Mouse (Mus musculus) adrenal gland, postnatal 14 days (tissue): ENCODE measurements around the gene Pgm2. TPM values are rescaled to one million over a fixed set of nuclear protein-coding genes. Genes with fewer than 3 reads are reported as not detected.
A peak's percentile ranks its signal among the peaks of the same experiment; 100 is the strongest.

Experiments
- DNase-seq: peaks from one replicate; pipeline ENCODE4 v3.0.0; 2021; ENCODE audit warnings: mixed read lengths
- total RNA-seq: library from RNA; stranded (reverse); gene quantifications from 2 replicates; pipeline ENCODE4 v1.2.3, GENCODE M21; 2021

Pgm2 gene
- total RNA-seq, 1 experiment from 2014 or later: 20.6 TPM

DNA sequence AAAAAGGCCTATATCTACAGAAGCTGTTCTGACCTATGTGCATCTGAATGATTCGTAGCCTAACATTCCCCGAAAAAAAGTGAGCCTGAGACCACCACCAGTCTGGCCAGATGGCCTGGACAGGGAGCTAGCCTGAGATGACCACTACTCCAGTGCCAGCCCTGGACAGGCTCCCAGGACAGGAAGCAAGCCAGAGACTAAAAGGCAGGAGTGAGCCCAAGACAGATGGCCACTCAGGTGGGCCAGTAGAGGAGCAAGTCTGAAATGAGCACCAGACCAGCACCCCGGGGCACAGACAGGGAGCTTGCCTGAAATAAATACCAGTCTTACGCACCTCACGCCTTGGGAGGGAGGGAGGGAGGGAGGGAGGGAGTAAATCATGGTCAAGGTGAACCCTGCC, 51.6 kb downstream of the Pgm2 start:
- no peak for DNase-seq

DNA sequence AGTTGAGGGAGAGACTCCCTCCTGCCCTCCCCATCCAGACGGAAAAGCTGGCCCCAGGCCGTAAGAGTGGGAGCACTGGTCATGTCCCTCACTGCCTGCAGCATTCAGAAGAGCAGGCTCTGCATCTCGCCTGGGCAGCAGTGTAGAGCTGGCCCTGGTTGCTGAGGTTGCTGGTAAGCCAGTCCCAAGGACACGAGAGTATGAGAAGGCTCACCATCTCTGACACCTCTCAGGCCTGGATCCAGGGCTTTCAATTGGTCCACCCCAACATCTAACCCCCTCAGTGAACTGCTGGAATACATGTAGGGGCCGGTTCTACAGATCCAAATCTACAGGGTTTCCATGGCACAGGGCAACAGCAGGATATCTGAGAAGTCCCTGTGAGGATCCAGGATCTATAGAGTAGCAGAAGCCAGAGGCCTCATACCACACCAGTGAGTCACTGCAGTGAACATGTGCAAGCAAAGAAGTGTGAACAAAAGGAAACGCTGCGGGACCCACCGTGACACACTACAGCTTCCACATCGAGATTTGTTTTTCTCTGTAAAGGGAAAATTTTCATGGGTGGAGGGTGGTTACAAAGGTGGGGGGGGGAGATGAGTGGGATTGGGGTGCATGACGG, 53.7 kb downstream of the Pgm2 start:
- no peak for DNase-seq

DNA sequence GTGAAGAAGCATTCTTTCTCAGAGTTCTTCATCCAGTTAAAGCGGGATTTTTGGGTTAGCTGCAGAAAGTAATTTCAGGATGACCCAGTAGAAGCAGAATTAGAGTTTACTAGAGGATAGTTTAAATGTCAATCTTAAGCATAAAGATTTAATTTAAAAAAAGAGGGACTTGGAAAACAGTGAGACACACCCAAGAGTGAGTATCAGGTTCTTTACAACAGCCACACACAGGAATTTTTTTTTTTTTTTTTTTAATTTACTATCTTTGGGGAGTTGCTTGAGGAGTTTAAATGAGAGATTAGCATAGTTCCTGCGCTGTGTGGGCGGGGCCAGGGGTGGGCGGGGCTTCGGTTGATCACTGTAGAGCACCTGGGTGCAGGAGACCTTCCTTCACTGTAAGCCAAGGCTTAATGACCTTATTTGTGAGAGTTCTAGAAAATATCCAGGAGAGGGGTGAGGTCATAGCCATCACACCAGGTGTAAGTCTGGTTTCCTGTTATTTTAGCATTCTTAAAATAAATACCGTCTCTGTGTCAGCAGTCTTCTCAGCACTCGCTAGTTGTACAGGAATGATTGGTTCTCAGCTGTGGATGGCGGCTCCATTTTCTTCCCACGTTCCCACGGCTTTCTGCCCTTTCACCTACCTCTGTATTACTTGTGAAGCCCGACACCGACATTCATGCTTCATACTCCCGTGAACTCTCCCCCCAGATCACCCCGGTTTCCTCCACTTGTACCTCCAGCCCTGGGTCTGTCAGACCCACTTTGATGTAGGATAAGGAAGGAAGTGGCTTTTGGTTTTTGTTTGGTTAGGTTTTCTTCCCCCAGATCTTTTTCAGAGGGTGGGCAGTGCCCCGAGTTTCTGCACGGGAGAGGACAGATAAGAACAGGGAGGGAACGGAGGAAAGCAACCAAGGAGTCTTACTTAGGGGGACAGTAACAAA, 56.7 kb downstream of the Pgm2 start:
- DNase-seq: no peak

DNA sequence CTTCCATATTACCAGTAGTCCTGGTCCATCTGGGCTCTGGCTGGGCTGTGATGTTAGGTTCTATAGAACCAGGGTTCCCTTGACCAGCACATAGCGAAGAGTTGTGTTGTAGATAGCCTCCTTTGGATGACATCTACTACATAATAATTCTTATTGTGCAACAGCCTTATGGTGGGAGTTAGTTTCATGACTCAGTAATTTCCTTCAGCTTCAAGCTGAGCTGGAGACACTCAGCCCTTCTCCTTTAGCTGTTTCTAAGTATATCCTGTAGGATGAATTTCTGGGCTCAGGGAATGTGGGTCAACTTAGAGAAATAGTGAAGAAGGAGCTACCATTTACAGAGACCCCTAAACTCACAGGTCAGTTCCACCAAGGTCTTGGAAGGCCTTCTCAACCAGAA, 60.6 kb downstream of the Pgm2 start:
- no peak for DNase-seq

DNA sequence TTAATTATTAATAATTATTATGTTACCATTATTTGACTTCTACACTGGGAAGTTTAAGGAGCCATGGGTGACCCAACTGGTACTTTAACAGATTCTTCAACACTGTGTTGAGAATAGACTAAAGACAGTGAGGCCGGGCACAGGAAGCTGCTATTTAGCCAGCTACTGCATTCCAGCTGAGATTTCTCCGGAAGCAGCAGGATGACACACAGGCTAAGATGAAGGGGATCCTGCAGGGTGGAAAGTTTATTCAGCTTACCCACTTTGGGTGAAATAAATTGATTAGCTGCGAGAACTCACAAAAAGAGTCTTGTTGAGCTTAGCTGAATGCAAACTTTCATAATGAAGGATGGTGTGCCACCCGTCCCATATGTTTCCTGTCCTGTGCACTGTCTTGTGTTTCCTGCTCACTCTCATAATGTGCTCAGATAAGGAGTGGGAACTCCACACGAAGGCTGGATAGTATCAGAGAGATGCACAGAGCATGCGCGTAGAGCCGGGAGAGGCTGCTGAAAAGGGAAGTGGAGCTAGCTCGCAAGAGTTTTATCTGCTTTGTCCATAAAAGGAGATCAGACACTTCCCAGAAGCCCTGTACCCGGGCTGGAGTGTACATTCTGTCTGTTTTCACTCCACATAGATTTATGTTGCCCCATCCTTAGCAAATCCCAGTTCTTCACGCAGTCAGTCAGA, 63.3 kb downstream of the Pgm2 start, which contains the start of gene Tbc1d1:
Tbc1d1 (plus strand) TSS at position 445 of the 690 bp plus-strand sequence.
- peak; percentile 71 for DNase-seq

DNA sequence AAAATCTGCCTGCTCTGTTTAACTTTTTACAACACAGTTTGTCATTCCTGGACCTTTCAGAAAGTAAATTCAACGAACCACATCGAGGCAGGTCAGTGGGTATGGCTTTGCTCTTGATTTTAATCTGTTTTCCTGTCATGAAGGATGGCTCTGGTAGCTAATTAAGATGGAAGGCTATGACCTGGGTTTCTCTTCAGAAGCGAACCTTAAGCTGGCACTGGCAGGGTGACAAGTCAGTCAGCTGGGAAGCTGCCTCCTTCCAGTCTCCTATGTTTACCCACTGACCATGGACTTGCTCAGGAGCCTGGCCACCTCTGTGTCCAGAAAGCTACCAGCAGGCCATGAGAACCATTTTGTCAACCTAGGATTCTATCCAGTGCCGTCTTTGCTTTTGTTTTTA, 63.8 kb downstream of the Pgm2 start:
- no peak for DNase-seq

DNA sequence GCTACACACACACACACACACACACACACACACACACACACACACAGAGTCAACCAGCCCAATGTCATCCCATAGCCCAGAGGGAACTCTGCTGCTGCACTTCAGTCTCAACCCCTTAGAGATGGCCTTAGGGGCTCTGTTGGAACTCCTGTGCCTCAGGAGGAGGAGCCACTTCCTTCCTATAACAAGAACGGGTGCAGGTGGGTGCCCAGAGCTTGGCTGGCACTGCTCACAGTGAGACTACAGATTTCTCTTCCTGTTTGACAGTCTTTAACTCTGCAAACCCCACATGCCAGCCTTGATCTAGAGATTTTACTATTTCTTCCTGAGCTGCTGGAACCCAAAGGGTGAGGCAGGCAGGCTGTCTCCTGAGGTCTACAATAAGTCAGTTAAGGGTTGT, 65.2 kb downstream of the Pgm2 start:
- no peak for DNase-seq

DNA sequence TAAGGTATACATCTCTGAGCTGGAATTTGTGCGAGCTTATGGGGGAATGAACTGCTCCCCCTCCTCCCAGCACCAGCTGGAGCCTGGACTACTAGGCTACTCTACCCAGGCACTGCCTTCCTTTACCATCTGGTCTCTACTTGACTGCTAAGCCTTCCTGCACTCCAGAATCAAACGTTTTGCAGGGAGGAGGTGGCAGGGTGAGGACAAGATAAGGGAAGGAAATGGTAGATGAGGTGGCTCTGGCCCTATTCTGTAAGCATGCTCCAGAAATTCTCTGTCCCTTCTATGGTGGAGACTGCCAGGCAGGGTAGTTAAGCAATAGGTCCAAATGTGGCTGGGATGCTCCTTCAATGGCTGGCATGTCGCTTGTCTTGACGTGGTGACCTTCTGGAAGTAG, 65.8 kb downstream of the Pgm2 start:
- no peak for DNase-seq

DNA sequence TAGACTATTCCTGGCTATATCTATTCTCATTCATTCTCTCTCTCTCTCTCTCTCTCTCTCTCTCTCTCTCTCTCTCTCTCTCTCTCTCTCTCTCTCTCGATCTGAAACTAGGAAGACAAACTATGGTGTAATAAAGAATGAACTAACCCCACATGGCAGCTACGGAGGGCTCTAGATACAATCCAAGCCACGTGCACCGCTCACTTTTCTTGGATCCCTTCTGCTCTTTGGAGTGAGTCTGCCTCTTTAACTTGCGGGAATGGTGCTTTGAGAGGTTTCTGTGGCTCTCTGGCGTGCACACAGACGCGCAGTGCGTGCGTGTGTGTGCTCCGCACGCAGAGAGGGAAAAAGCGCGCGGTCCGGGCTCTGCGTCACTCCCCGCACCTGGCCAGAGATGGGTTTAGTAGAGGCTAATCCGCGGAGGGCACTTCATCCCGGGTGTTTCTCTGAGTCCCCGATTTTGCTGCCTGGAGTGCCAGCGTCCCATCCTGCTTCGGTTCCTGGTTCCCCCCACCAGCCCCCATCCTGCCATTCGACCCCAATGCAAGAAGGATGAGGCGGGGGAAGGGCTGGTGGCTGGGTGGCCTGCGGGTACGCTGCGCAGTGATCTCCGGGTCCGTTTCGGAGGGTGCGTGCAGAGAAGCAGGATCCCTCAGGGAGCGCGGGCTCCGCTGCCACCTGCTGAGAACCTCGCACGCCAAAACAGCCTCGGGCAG, 66.5 kb downstream of the Pgm2 start:
- peak; percentile 30 for DNase-seq

DNA sequence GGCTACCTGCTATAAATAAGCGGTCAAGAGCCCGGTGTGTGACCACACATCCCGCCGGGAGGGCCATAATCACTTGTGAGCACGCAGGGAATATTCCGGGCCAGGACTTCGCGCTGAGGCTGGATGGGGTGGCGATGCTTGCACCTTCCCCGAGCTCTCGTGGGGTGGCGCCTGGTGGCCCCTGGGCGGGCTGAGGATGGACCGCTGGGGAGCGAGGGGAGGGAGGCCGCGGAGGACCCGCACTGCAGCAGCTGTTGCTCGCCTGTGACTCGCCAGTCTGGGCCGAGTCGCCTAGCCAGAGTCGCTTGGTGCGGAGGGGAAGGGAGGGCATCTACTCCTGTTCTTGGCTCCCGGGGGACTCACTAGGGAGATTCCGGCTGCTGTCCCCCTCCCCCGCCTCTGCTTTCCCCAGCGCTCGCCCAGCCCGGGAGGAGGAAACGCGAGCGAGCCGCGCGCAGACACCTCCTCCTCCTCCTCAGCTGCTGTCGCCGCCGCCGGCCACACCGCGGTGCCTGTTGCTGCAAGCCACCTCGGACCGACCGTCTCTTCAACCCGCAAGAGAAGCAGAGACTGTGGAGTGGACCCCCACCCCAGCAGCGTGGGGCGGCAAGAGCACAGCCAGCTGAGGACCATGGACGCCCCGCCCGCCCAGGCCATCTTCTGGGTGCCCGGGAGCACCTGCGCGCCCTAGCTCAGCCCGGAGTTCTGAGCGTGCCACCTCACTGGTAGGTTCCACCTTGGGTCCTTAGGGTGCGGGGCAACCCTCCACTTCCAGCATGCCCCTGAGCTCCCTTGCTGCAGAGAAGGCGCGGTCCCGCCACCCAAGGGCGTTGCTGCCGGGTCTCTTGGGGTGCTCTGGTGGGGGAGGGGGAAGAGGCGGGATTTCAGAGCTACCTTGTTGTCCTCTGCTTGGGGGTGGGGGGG, 67.3 kb downstream of the Pgm2 start:
- DNase-seq: peak; percentile 68

DNA sequence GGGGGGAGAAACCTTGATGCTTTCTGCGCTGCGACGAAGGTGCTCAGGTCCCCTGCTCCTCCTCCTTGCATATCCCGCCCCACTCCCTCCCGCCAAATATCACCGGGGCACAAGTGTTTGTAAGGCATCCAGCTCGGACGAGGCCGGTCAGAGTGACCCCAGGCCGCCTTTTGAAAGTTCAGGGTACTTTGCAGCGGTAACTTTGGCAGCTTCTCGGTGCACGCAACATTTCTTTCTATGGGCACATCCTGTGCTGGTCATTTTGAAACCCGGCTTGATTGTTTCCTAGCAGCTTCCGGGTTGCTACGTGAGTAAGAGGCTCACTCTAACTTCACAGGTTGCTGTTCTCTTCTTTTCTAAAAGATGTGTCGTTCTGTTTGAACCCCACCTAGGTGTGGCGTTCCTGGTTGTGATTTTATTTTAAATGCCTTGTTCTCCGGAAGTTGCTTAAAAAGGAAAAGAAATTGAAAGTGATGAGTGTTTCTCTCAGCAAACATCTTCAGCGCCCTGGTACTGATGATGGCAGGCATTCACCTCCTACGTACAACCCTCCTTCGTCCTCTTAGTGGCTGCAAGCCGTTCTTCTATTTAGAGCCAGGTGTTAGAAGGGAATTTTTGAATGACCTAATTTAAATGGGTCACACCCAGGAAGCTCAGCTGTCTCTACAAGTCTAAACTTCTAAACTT, 68.1 kb downstream of the Pgm2 start:
- DNase-seq: peak; percentile 36

DNA sequence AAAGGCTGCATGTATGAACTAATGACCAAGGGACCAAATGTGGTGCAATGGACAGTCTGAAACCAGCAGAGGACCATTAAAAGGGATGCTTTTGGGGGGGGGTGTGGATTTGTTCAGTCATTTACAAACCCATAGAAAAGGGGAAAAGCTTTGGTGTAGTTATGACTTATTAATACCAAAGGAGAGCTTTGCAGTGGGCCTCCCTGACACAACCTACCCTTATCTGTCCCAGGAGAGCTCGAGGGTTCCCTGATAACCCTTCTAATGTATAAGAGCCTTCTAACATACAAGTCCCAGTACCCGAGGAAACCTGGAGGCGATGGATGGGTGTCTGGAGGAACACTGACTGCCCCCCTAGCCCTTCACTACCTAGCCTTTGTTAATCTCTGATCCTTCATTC, 69.2 kb downstream of the Pgm2 start:
- DNase-seq: no peak

DNA sequence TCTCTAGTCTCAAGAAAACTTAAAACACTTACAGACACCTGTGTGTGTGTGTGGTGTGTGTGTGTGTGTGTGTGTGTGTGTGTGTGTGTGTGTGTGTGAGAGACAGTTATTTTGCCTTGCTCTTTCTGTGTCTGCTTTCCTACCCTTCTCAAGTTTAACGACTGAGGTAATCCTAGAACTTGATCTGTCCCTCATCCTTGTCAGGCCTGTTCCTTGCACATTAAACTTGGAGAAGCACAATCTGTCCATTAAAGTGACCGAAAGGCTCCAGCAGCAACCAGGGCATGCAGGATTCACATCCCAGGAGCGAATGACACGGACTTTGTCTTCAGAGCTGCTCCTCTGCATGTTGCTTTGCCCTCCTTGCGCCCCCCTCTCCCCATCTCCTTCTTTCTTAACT, 69.8 kb downstream of the Pgm2 start:
- DNase-seq: no peak

DNA sequence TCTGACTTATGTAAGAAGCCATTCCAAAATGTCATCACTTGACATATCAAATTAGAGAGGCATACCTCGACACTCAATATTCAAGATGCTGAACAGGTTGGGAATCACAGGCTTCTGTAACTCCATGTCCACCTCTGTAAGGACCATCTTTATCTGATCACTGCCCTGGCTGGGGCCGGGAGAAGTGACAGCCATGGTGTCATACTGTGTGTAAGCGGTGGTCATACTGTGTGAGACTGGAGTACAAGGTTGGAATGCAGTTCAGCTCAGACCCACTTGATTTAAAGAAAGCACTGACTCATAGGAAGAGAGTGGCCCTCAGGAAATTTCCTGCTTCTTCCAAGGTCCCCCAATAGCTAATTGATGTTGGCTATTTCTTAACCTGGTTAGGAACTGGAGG, 71.7 kb downstream of the Pgm2 start:
- DNase-seq: no peak

DNA sequence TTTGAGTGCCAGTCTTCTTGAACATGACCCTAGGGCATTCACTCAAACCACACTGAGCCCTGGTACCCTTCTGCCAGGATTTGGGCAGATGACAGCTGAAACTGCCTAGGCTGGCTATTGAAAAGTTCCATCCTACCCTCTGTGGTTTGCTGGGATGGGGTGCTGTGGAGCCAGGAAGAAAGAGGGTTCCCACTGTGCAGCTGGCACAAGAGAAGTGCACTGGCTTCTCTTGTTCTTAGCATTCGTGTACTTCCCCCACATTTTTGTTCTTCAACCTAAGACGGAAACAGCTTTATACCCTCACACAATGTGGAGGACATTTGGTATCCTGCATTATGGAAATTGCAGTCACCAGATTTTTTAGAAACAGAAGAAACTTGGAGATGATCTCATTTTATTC, 73.1 kb downstream of the Pgm2 start:
- DNase-seq: no peak

DNA sequence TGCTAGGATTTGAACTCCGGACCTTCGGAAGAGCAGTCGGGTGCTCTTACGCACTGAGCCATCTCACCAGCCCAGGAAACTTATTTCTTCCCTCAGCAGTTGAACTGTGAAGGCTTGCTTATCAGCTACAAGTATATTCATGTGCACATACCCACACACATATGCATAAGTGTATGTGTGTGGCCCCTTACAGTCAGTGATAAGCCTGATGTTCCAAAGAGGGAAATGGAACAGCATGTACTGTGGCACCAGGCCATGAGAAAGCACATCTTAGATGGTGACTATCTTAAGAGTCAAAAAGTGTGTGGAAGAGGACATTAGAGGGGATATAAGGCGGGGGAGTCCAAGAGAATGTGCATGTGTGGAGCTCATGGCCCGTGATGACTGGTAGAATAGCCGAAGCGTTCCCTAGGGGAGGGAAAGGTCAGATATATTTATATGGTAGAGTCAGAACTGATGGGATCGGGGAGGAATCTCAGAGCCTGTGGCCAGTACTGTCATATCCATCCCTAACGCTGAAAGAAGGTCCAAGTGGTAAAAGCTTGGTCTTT, 76.3 kb downstream of the Pgm2 start:
- no peak for DNase-seq

DNA sequence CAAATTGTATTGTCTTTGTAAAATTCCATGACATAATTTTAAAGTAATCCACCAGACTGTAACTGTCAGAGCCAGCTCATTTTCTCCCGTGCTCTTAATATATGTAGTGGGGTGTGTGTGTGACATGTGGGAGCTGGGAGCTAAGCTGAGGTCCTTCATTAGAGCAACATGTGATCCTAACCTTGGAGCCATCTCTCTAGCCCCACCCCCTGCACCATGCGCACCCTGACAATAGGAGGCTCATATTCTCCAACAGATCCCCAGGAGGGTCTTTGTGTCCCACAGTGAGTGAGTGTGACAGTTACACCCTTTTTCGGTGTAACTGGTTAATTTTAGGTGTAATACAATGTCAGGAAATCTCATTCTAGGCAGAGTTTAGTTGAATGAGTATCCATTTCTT, 80.1 kb downstream of the Pgm2 start:
- DNase-seq: no peak

DNA sequence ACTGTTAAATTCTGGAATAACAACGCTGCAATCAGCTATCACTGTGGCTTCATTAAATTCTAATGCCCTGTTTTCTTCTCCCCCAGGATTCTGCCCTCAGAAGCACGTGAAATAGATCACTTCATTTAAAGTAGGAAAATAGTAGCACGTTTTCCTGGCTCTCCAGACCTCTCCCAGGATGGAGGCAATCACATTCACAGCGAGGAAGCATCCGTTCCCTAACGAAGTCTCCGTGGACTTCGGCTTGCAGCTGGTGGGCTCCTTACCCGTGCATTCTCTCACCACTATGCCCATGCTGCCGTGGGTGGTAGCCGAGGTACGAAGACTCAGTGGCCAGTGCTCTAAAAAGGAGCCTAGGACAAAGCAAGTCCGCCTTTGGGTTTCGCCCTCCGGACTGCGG, 80.6 kb downstream of the Pgm2 start:
- DNase-seq: no peak

DNA sequence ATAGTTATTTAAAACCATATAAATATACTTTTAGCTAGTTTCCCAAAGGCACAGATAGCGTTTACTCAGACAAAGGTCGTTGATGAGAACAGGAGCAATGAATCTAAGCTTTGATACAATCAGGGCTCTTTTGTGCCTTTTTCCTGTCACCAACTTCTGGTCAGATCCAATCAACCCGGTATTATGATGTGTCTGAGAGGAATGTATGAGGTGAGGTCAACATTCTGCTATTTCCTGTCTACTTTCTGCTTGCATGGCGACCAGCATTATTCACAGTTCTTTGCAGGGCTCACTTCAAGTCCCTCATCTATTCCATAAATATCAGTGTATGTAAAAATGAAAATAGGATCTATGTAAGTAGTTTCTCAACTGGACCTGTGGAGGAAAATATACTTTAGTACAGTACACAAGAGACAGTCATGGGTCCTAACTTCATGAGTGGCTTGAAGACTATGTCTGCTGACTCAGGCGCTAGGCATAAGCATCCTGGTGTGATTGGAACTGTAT, 81.7 kb downstream of the Pgm2 start:
- no peak for DNase-seq
